Mouse (Mus musculus): Measurements from ENCODE around the gene Cep85l.

GRCm38 (mm10) chr10:53373885-53374578 is 5.7 kb downstream of the Cep85l start:
- TF ChIP-seq HCFC1 (IDR thresholded peaks at IDR 0.05; ENCODE audit: low read depth, low read length) (no peak), TBP (conservative IDR thresholded peaks at IDR 0.05; ENCODE audit: low read depth, low read length) (no peak), ZKSCAN1 (IDR thresholded peaks at IDR 0.05; ENCODE audit: borderline replicate concordance, low read depth, low read length) (no peak), SMC3 (IDR thresholded peaks at IDR 0.05; ENCODE audit: low read depth, low read length) (no peak), POLR2A (IDR thresholded peaks at IDR 0.05; ENCODE audit: low read depth, low read length) (no peak), NELFE (IDR thresholded peaks at IDR 0.05; ENCODE audit: low read depth, low read length) (no peak), ZC3H11A (IDR thresholded peaks at IDR 0.05; ENCODE audit: low read depth, low read length) (no peak), CTCF (conservative IDR thresholded peaks at IDR 0.05 in 1 of 2, IDR thresholded peaks at IDR 0.05 in 1 of 2; ENCODE audit: low read depth in 2 of 2, low read length in 2 of 2) (no peak)

Measured in CH12.LX (cell line).